Mouse (Mus musculus): ENCODE data around the gene Dhx38. TPM values are rescaled to one million over a fixed set of nuclear protein-coding genes. Genes with fewer than 3 reads are reported as not detected.

Dhx38 gene
- polyA plus RNA-seq (2014; fragmentation: Illumina TruSeq; extraction: RNeasy Lipid Tissue Mini Kit (QIAGEN cat#74804); ENCODE audit: insufficient read depth, low read depth, low replicate concordance): 11.2 TPM

DNA sequence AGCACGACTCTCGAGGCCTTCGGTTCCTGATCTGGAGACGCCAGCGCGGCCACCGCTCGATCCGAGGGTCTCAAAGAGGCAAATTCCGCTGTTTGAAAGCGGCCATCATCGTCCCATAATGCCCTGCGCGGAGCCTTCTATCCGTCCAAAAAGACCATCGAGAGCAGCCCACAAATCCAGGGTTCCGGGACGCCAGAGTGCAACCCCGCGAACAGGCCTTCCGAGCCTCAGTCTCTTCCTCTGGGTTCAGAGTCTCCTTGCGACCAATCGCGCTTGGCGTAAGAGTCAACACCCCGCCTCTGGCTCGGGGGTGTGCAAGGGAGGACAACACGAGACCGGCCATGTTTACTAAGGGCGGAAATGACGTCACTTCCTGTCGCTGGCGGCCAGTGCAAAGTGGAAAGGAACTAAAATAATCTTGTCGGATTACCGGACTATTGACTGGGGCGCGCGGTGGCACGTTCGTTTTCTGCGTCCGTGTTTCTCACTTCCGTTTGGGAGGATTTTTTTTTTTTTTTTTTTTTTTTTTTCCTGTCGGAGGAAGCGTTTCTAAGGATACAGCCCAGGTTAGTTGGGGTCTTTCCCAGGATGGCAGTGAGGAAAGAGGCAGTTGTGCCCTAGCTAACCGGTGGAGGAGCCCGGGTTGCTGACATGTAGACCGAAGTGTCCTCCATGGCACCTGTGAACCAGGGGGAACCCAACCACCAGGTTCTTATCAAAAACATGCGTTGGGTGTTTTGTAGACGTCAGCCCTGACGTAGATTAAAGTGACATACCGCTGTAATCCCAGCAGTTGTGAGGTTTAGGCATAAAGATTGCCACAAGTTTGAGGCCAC, at the start of gene Dhx38, which contains the start of gene Txnl4b:
Gene Dhx38, minus strand, starts transcription at position 364 of the 836 bp plus-strand sequence.
Gene Txnl4b, plus strand, starts transcription at position 395 of the 836 bp plus-strand sequence.

DNA sequence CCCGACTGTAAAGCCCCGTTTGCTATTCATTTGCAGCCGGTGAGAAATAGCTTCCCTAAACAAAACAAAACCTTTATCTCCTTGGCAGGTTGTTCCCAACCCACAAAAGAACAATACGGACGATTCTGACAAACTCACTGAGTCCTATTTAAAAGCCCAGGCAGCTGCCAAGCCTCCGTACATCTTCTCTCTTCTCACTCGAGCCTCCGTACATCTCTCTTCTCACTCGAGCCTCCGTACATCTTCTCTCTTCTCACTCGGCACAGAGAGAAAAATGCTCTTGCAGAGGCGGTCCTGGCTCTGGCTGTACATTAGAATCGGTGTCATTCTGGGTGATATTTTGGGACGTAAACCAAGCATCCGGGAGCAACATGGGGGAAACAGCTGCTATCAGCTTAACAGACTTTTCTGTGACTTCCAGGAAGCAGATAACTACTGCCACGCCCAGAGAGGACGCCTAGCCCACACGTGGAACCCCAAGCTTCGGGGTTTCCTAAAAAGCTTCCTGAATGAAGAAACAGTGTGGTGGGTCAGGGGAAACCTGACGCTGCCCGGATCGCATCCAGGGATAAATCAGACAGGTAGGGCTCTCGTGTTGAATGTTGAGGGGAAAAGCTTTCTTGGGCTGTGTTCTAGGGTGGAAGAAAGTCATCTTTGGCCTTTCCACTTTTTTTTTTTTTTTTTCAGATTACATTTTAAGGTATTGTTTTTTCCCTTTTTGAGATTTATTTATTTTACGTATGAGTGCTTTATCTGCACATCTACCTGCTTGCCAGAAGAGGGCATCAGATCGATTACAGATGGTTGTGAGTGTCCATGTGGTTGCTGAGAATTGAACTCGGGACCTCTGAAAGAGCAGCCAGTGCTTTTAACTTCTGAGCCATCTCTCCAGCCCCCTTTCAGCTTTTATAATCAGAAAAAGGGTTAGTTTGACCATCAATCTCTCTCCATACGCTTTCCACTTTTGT, 48.9 kb upstream of the Dhx38 start, which contains the start of gene Pkd1l3:
Gene Pkd1l3, plus strand, starts transcription at position 275 of the 968 bp plus-strand sequence.

DNA sequence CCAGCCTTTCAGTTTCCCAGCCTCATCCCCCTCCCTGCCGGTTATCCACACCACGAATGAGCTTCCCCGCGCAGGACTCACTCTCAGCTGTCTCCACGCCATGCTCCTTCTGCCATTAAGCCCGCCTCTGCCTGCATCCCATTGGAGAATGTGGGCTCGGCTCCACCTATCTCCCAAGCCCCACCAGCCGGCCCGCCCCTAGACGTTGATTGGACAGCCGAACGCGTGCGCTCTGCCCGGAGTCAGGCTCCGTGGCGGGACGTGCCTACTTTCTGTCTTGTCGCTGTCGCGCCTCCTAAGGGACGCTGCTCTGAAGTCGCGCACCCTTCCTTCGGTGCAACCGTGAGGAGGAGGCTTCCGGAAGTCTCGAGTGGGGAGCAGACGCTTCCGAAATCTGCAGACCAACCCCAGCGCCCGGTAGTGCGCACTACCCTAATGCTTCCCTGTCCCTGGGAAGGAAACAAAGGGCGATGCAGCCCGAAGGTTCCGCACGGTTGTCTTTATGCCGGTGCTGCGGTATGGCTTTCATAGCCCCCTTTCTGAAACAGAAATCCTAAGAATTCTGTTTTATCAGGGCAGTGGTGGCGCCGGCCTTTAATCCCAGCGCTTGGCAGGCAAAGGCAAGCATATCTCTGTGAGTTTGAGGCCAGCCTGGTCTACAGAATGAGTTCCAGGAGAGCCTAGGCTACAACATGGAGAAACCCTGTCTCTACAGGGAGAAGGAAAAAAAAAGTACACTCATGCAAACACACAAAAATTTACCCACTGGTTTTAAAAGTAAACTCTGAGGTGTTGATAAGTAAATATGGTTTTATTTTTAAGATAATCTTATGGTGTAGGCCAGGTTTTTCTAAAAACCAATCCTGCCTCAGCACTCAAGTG, 42.9 kb upstream of the Dhx38 start, which contains the start of gene Dhodh:
Gene Dhodh, minus strand, starts transcription at position 403 of the 882 bp plus-strand sequence.

DNA sequence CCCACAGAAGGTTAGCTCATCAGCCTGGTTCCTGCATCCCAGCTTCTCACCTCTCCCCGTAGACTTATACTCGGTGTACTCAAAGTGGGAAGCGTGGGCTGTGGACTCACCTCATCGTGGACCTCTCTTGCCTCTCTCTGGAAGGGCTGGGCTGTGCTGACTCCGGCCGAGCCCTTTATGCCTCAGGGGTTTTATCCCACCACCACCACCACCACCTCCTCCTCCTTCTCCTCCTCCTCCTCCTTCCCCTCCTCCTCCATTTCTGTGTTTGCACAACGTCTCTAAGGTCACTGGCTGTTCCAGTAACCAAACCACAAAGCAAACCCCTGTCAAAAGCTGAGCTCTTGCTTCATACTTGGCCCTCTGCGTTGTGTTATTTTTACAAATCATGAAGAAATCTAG, 13.2 kb upstream of the Dhx38 start, which contains the start of gene Hp:
Gene Hp, minus strand, starts transcription at position 273 of the 402 bp plus-strand sequence.

Other genes starting within 250 kb of the Dhx38 start
- not detected for gene Pmfbp1, start 71.8 kb downstream of the Dhx38 start, polyA plus RNA-seq (2014; fragmentation: Illumina TruSeq; extraction: RNeasy Lipid Tissue Mini Kit (QIAGEN cat#74804); ENCODE audit: insufficient read depth, low read depth, low replicate concordance)
- gene Txnl4b, start within 50 bp of the Dhx38 start, polyA plus RNA-seq (2014; fragmentation: Illumina TruSeq; extraction: RNeasy Lipid Tissue Mini Kit (QIAGEN cat#74804); ENCODE audit: insufficient read depth, low read depth, low replicate concordance): 9.9 TPM
- gene Hp, start 13.3 kb upstream of the Dhx38 start, polyA plus RNA-seq (2014; fragmentation: Illumina TruSeq; extraction: RNeasy Lipid Tissue Mini Kit (QIAGEN cat#74804); ENCODE audit: insufficient read depth, low read depth, low replicate concordance): 1,373 TPM
- 12.3 TPM for gene Dhodh, start 42.8 kb upstream of the Dhx38 start, polyA plus RNA-seq (2014; fragmentation: Illumina TruSeq; extraction: RNeasy Lipid Tissue Mini Kit (QIAGEN cat#74804); ENCODE audit: insufficient read depth, low read depth, low replicate concordance)
- gene Pkd1l3, start 48.7 kb upstream of the Dhx38 start, polyA plus RNA-seq (2014; fragmentation: Illumina TruSeq; extraction: RNeasy Lipid Tissue Mini Kit (QIAGEN cat#74804); ENCODE audit: insufficient read depth, low read depth, low replicate concordance): not detected
- 55.1 TPM for gene Ist1, start 127.4 kb upstream of the Dhx38 start, polyA plus RNA-seq (2014; fragmentation: Illumina TruSeq; extraction: RNeasy Lipid Tissue Mini Kit (QIAGEN cat#74804); ENCODE audit: insufficient read depth, low read depth, low replicate concordance)
- gene Zfp821, start 139.7 kb upstream of the Dhx38 start, polyA plus RNA-seq (2014; fragmentation: Illumina TruSeq; extraction: RNeasy Lipid Tissue Mini Kit (QIAGEN cat#74804); ENCODE audit: insufficient read depth, low read depth, low replicate concordance): 10.9 TPM
- gene Atxn1l, start 171.9 kb upstream of the Dhx38 start, polyA plus RNA-seq (2014; fragmentation: Illumina TruSeq; extraction: RNeasy Lipid Tissue Mini Kit (QIAGEN cat#74804); ENCODE audit: insufficient read depth, low read depth, low replicate concordance): 7.5 TPM
- gene Ap1g1, start 212.7 kb upstream of the Dhx38 start, polyA plus RNA-seq (2014; fragmentation: Illumina TruSeq; extraction: RNeasy Lipid Tissue Mini Kit (QIAGEN cat#74804); ENCODE audit: insufficient read depth, low read depth, low replicate concordance): 38.2 TPM